Mouse (Mus musculus): ENCODE measurements at regions not wholly inside any gene's neighbourhood (a gene's known extent, or its start where the extent isn't known, plus 50 kb on each side); places are given as distances from the start of the nearest gene placed in this dataset.
A peak's percentile ranks its signal among the peaks of the same experiment; 100 is the strongest.

DNA sequence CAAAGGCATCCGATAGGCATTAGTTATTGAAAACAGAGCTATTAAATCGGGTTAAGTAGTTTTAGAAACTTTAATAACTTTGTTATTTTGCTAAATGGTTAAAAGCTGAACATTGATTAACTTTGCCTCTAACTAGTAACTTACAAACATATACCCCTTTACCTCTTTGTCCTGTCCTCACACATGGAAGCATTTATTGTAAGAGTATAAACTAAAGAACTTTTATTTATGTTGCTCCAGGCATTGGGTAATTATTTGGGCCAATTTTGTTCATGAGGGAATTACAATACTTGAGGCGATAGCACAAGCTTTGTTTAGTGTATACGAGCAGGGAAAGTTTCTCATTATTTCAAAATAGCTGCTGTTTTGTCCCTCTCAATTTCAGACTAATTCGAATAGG lies 328.4 kb upstream of the Gm9008 start:
- DNase-seq (ENCODE audit: low read depth), result no peak

DNA sequence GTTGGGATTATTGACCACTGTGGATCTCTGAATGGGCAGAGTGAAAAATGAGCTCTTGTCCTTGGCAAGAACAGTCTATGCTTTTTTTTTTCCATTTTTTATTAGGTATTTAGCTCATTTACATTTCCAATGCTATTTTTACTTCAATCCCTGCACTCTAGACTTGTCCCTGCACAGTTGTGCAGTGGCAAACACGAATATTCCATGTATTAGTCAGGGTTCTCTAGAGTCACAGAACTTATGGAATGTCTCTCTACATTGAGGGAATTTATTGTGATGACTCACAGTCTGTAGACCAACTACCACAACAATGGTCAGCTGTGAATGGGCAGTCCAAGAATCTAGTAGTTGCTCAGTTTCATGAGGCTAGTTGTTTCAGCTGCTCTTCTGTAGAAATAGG lies 305.4 kb upstream of the Gm9008 start:
- no peak for DNase-seq (ENCODE audit: low read depth)

DNA sequence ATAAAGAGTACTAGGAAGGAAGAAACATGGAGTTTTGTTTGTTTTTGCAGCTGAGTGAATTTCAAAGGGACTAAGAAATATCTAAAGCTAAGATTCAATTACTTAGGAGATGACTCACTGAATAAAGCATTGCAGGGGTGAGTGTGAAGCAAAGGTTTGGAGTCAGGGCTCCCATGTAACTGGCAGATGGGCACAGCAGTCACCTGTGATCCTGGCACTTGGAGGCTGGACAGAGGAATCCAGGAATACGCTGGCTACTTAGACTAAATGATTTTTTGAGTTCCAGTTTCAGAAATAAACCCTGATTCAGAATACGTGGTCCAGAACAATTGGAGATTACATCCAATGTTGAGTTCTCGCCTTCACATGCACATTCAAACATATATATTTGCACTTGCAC lies 282.6 kb upstream of the Gm9008 start:
- no peak for DNase-seq (ENCODE audit: low read depth)

DNA sequence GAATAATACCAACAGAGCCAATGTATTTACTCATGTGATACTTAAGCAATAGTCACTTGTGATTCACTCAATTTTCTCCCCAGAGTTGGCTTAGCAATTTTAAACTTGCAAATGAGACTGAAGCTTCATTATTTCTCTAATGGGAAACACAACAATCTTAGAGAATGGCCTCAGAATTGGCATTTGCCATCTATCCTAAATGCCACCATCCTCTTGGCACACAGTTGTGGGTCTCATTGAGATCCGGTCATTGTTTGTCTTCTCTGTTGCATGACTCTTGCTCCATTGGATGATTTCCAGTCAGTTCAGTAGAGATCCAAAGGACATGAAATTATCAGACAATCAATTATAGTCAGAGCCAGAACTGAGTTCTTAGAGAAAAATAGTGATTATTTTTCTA lies 280.6 kb upstream of the Gm9008 start:
- DNase-seq (ENCODE audit: low read depth), result no peak

DNA sequence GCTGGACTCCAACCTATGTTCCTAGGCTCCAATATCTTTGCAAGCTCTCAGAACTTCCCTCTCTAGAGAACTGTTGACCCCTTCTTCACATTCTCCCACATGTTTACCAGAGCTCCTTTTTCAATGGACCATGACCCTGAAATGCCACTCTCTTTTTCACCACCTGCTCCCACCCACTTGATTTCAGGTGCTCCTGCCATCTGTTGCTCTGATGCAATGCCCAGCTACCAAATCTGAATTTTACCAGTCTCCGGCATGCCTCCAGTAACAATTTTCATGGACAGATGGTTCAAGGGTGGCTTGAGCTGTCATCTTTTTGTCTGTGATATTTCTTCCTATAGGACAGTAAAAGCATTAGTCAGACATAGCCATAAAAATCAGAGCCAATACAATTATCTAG lies 279.5 kb upstream of the Gm9008 start:
- DNase-seq (ENCODE audit: low read depth), result no peak

DNA sequence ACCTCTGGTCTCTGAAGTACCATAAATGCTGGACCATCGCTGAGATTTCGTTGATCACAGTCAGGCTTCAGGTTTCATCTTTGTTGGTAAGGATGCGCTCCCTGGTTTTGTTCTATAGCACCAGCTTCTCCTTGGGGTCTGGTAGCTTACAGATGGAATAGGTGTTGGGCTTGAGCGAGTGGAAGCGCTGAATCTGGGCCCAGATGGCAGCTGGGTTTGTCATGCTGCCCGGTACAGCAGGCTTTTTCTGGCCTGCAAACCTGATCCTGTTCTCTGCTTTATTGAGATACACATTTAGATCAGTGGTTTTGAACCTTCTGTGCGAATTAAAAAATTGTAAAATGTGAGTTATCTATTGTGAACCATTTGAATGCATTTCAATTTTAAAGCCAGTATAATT lies 266.3 kb upstream of the Gm9008 start:
- DNase-seq (ENCODE audit: low read depth), result no peak

DNA sequence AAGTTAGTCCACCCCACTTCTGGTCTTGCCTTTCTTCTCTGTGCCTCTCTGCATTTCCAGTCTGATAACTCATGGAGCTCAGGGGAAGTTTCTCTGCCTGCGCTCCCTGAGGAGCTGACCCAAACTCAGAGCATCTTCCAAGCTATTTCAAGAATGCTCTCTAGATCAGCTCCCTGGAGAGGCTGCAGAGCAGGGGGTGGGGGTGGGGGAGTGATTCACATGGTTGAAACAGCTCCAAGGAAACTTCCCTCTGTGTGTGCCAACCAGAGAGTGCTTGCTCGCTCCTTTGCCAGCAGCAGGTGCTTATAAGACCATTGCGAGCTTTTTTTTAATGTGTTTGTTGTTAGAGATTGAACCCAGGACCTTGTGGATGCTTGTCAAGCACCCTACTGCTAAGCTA lies 257.3 kb upstream of the Gm9008 start:
- peak; percentile 8 for DNase-seq (ENCODE audit: low read depth)
